Mouse (Mus musculus): ENCODE results near the gene A4galt. TPM values are rescaled to one million over a fixed set of nuclear protein-coding genes. Genes with fewer than 3 reads are reported as not detected.

Gene A4galt
- polyA plus RNA-seq (2015; fragmentation: Nextera tagmentation; extraction: Ambion mirVana) = 4.6 and 5.2 TPM in 2 replicates

- Histone ChIP-seq H3K36me3 (no peaks in the 10 kb centered on the region), H3K9ac (peak within 1 kb of the TSS; percentile 43), H3K27me3 (peaks cover 34% of the 10 kb centered on the region), H3K4me3 (peak within 1 kb of the TSS; percentile 48), H3K4me2 (peak within 1 kb of the TSS; percentile 96), H3K9me3 (no peaks in the 10 kb centered on the region), H3K27ac (replicated peaks) (no peak within 1 kb of the TSS), H3K4me1 (replicated peaks) (peaks cover 13% of the 10 kb centered on the region)
- no peak for ATAC-seq (ENCODE audit: low FRiP score, low read depth)
- 2% methylated on average over 66 of the region's 66 CpGs for WGBS
Measured at GRCm38 (mm10) chr15:83251176-83252004, at the start of gene A4galt. Gene A4galt (minus strand): TSS chr15:83251774.

DNA sequence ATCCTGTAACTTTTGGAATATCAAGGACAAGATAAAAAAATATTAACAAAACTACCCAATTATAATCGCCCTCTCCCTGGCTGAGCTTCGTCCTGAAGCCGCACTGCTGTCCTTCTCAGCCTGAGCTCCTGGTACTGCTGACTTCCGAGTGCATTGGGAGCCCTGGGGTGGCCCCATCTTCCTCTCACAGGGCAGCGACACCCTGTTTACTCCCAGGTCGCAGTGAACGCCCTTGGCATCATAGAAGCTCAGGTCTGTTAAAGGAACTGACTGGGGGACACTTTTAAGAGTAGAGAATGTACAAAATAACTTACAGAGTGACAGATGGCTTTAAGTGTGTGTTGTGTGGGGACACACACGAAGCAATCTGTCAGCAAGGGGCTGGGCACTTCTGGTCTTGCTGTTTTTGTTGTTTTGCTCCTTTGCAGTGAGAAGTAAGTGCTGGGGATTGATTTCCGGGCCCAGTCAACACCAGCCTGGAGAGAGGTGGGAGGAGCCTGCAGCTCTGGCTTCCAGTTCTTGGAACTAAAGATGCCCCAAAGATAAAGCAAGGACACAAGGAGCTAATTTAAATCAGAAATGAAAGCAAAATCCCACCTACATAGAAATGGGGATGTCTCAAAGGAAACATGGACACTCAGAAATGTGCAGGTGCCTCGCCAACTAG is 48.5 kb upstream of the A4galt start:
- no peak for ATAC-seq (ENCODE audit: low FRiP score, low read depth)
- Histone ChIP-seq H3K36me3 (peaks cover 10% of the 10 kb centered on the region; the same call in 1 of the 2 replicates), H3K9me3 (no peaks in the 10 kb centered on the region), H3K27ac (replicated peaks) (no peak overlapping the region), H3K9ac (no peak overlapping the region), H3K4me1 (replicated peaks) (peaks cover 4% of the 10 kb centered on the region), H3K4me3 (no peak overlapping the region), H3K4me2 (no peak overlapping the region), H3K27me3 (no peaks in the 10 kb centered on the region)
- WGBS = 61% methylated on average over 10 of the region's 10 CpGs

DNA sequence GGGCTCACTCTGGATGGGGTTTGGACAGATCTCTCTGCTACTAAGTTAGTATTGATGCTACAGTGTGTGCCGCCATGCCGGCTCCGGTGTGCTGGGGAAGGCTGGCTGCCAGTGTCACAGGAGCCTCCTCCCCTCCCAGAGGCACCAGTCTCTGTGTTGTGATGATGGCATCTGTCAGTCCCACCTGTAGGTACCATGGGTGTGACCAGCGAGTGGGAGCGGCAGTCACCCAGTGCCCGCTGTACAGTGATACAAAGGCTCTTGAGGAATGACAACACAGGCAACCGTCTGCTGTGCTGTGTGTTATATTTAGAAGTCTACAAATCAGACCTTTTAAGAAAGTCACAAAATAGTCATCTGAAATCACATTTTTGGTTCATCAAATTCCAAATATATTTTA is 47.9 kb upstream of the A4galt start:
- peaks cover 10% of the 10 kb centered on the region; the same call in 1 of the 2 replicates for H3K36me3 ChIP-seq
- peaks cover 4% of the 10 kb centered on the region for H3K4me1 ChIP-seq (replicated peaks)
- no peaks in the 10 kb centered on the region for H3K9me3 ChIP-seq
- no peak overlapping the region for H3K4me2 ChIP-seq
- no peak for ATAC-seq (ENCODE audit: low FRiP score, low read depth)
- H3K27me3 ChIP-seq = no peaks in the 10 kb centered on the region
- no peak overlapping the region for H3K4me3 ChIP-seq
- H3K9ac ChIP-seq = no peak overlapping the region
- 90% methylated on average over 7 of the region's 7 CpGs for WGBS
- H3K27ac ChIP-seq (replicated peaks) = no peak overlapping the region

DNA sequence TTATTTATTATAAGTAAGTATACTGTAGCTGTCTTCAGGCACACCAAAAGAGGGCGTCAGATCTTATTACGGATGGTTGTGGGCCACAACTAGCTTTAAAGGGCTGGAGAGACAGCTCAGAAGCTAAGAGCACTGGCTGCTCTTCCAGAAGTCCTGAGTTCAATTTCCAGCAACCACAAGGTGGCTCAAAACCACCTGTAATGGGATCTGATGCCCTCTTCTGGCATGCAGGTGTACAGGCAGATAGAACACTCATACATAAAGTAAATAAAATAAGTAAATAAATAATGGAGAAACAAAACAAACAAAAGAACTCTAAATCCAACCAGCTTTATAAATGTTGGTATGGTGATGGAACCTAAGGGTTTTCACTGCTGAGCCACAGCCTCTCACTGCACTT is 47.2 kb upstream of the A4galt start:
- Histone ChIP-seq H3K4me3 (no peak overlapping the region), H3K27me3 (no peaks in the 10 kb centered on the region), H3K9ac (no peak overlapping the region), H3K4me1 (replicated peaks) (peaks cover 4% of the 10 kb centered on the region), H3K27ac (replicated peaks) (no peak overlapping the region), H3K4me2 (no peak overlapping the region), H3K9me3 (no peaks in the 10 kb centered on the region), H3K36me3 (peaks cover 10% of the 10 kb centered on the region; the same call in 1 of the 2 replicates)
- WGBS = 84% methylated on average over 2 of the region's 2 CpGs
- ATAC-seq (ENCODE audit: low FRiP score, low read depth) = no peak

DNA sequence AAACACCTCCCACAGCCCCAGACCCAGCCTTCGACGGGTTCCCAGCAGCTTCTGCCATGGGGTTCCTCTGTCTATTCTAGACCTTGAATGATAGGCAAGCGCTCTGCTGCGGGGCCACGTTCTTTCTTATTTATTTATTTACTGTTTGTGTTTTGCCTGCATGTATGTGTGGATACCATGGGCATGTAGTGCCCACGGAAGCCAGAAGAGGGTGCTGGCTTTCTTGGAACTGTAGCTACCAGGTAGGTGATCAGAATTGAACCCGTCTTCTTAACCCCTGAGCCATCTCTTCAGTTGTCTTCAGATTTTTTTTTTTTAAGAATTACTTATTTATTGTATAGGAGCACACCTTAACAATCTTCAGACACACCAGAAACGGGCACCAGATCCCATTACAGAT is 46.7 kb upstream of the A4galt start:
- 80% methylated on average over 8 of the region's 8 CpGs for WGBS
- no peak overlapping the region for H3K9ac ChIP-seq
- no peaks in the 10 kb centered on the region for H3K9me3 ChIP-seq
- H3K4me1 ChIP-seq (replicated peaks) = peaks cover 4% of the 10 kb centered on the region
- peaks cover 10% of the 10 kb centered on the region; the same call in 1 of the 2 replicates for H3K36me3 ChIP-seq
- H3K27ac ChIP-seq (replicated peaks) = no peak overlapping the region
- H3K4me2 ChIP-seq = no peak overlapping the region
- no peaks in the 10 kb centered on the region for H3K27me3 ChIP-seq
- no peak for ATAC-seq (ENCODE audit: low FRiP score, low read depth)
- no peak overlapping the region for H3K4me3 ChIP-seq

- H3K27ac ChIP-seq (replicated peaks) = no peak overlapping the region
- no peak overlapping the region for H3K4me3 ChIP-seq
- H3K4me2 ChIP-seq = no peak overlapping the region
- H3K36me3 ChIP-seq = peaks cover 10% of the 10 kb centered on the region; the same call in 1 of the 2 replicates
- ATAC-seq (ENCODE audit: low FRiP score, low read depth) = peak; percentile 56; the same call in 1 of the 2 replicates
- H3K9ac ChIP-seq = no peak overlapping the region
- peaks cover 4% of the 10 kb centered on the region for H3K4me1 ChIP-seq (replicated peaks)
- no peaks in the 10 kb centered on the region for H3K9me3 ChIP-seq
- no peaks in the 10 kb centered on the region for H3K27me3 ChIP-seq
- 51% methylated on average over 7 of the region's 8 CpGs for WGBS
Measured at GRCm38 (mm10) chr15:83296771-83297311, 45.3 kb upstream of the A4galt start.

GRCm38 (mm10) chr15:83296050-83296449 is 44.5 kb upstream of the A4galt start:
- Histone ChIP-seq H3K36me3 (peaks cover 10% of the 10 kb centered on the region; the same call in 1 of the 2 replicates), H3K9ac (no peak overlapping the region), H3K27me3 (no peaks in the 10 kb centered on the region), H3K4me1 (replicated peaks) (peaks cover 4% of the 10 kb centered on the region), H3K27ac (replicated peaks) (no peak overlapping the region), H3K4me3 (no peak overlapping the region), H3K9me3 (no peaks in the 10 kb centered on the region), H3K4me2 (no peak overlapping the region)
- WGBS = 92% methylated on average over 4 of the region's 4 CpGs
- no peak for ATAC-seq (ENCODE audit: low FRiP score, low read depth)

- H3K4me1 ChIP-seq (replicated peaks) = peaks cover 4% of the 10 kb centered on the region
- H3K9ac ChIP-seq = no peak overlapping the region
- 86% methylated on average over 3 of the region's 3 CpGs for WGBS
- no peaks in the 10 kb centered on the region for H3K27me3 ChIP-seq
- peaks cover 7% of the 10 kb centered on the region; the same call in 1 of the 2 replicates for H3K36me3 ChIP-seq
- H3K4me3 ChIP-seq = no peak overlapping the region
- H3K27ac ChIP-seq (replicated peaks) = no peak overlapping the region
- no peak for ATAC-seq (ENCODE audit: low FRiP score, low read depth)
- H3K4me2 ChIP-seq = no peak overlapping the region
- H3K9me3 ChIP-seq = no peaks in the 10 kb centered on the region
Measured at GRCm38 (mm10) chr15:83294954-83295353, 43.4 kb upstream of the A4galt start.

DNA sequence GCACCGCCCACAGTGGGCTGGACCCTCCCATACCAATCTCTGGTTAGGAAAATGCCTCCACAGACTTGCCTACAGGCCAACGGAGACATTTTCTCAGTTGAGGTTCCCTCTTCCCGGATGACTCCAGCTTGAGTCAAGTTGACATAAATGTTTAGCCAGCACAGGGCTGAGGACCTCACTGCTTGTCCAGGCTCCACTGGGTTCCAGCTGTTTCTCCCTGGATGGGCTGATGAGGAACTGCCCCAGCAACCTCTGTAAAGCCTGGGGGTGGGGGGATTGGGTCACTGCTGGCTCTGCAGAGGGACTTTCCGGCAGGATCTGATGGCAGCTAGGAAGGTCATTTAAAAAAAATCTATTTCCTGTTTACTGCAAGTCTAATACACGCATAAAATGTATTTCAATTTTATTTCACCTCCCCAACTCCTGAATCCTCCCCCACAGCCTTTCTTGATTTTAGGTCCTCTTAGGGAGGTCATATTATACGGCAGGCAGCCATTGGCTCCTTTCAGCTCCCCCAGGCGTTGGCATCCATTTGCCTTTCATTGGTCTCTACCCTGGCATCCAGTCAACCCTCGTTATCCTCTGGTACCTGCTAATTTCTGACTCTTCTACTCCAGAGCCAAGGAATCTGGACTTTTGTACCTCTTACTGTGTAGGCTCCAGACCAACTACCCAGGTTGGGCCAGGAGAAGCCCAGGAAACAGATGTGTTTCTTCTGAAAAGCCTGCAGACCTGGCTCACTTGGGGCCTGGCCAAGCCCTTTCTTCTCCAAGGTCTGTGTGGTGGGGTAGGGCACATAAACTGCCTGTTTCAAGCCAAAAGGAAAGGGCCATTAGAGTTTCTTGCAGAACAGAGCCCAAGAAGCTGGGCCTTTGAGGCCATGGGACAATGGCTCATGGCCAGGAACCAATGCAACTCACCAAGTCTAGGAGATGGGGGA is 42.4 kb upstream of the A4galt start:
- H3K4me2 ChIP-seq = no peak overlapping the region
- H3K36me3 ChIP-seq = peaks cover 5% of the 10 kb centered on the region; the same call in 1 of the 2 replicates
- no peak overlapping the region for H3K4me3 ChIP-seq
- H3K4me1 ChIP-seq (replicated peaks) = peaks cover 4% of the 10 kb centered on the region
- no peaks in the 10 kb centered on the region for H3K9me3 ChIP-seq
- WGBS = 83% methylated on average over 8 of the region's 8 CpGs
- ATAC-seq (ENCODE audit: low FRiP score, low read depth) = no peak
- H3K27me3 ChIP-seq = no peaks in the 10 kb centered on the region
- H3K9ac ChIP-seq = no peak overlapping the region
- H3K27ac ChIP-seq (replicated peaks) = no peak overlapping the region

DNA sequence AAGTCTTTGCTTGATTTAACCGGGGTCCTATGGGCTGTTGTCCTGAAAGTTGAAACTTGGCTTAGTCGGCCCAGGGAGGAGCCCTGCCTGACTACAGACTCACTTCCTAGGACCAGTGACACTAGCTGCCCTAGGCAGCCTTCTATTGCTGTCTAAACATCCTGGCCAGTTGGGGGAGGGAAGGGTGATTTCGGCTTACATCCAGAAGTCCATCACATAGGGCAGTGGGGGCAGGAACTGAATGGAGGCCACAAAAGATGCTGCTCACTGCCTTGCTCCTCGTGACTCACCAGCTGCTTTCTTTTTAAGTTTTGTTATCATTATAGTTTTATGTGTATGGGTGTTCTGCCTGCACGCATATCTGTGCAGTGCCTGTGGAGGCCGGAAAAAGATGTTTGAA is 41.6 kb upstream of the A4galt start:
- 84% methylated on average over 6 of the region's 6 CpGs for WGBS
- H3K27ac ChIP-seq (replicated peaks) = no peak overlapping the region
- no peak for ATAC-seq (ENCODE audit: low FRiP score, low read depth)

DNA sequence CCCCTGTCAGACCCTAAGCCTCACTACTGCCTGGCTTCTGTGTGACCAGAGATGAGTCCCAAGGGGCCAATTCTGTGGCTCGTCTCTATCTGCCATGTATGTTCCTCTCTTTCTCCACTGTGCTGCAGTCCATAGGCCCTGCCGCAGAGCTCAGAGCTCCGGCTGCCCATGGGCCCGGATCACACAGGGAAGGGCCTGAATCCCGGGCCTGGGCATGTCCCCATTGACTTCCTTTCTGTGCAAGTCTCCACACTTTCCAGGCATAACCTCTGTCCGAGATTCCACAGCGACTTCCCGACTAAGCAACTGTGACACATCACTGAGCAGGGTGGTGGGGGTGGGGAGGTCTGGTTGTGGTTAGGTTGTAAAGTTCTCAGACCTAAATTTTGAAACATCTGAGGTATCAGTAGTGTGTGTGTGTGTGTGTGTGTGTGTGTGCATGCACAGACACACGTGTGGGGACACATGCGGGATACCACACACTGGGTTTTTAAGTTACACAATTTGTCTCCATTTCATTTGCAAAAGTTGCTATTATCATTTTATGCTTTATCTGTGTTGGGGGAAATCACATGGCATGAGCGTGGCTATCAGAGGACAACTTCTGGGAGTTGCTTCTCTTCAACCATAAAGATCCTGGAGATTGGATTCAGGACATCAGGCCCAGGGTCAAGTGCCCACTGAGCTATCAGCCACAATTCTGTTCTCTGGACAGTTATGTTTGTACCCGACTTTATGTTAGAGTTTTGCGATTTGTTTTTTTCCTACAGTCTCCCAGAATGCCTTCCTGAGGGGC is 40.9 kb upstream of the A4galt start:
- Histone ChIP-seq H3K9ac (no peak overlapping the region), H3K27me3 (no peaks in the 10 kb centered on the region), H3K27ac (replicated peaks) (no peak overlapping the region), H3K36me3 (no peaks in the 10 kb centered on the region), H3K4me3 (no peak overlapping the region), H3K4me2 (no peak overlapping the region), H3K4me1 (replicated peaks) (peaks cover 4% of the 10 kb centered on the region), H3K9me3 (no peaks in the 10 kb centered on the region)
- ATAC-seq (ENCODE audit: low FRiP score, low read depth) = no peak
- 85% methylated on average over 13 of the region's 13 CpGs for WGBS

More for the DNA sequence above, 41.6 kb upstream of the A4galt start:
- Histone ChIP-seq H3K4me3 (no peak overlapping the region), H3K4me2 (no peak overlapping the region), H3K4me1 (replicated peaks) (peaks cover 4% of the 10 kb centered on the region), H3K9ac (no peak overlapping the region), H3K36me3 (peaks cover 4% of the 10 kb centered on the region; the same call in 1 of the 2 replicates), H3K9me3 (no peaks in the 10 kb centered on the region), H3K27me3 (no peaks in the 10 kb centered on the region)

Data from hindbrain, embryonic 15.5 days (tissue).